Mouse (Mus musculus) kidney, postnatal 0 days (tissue): ENCODE measurements around the gene Ncam1. TPM values are rescaled to one million over a fixed set of nuclear protein-coding genes. Genes with fewer than 3 reads are reported as not detected.

Experiments used
- ATAC-seq: fragments of 200-750 bp; cut with Nextera tagmentation; replicated peaks from 2 replicates; pipeline ENCODE4 v1.8.0; 2017; ENCODE audit warnings: low read depth, moderate number of reproducible peaks, moderate TSS enrichment, moderate library complexity; ENCODE audit not compliant: low FRiP score
- DNase-seq: peaks from one replicate; pipeline ENCODE4 v3.0.0-alpha.2; 2016; ENCODE audit warnings: low spot score
- H3K27ac ChIP-seq: fragments of 300-500 bp; sonication (generic); 2 replicates; pipeline ENCODE4 v1.5.1; 2014; ENCODE audit warnings: mild to moderate bottlenecking
- H3K27me3 ChIP-seq: fragments of 300-500 bp; sonication (generic); 2 replicates; pipeline ENCODE4 v1.6.1; 2014; ENCODE audit warnings: low read length, mixed read lengths; ENCODE audit not compliant: insufficient read depth
- H3K36me3 ChIP-seq: fragments of 300-500 bp; sonication (generic); 2 replicates; pipeline ENCODE4 v1.6.1; 2014; ENCODE audit warnings: low read length, mixed read lengths; ENCODE audit not compliant: insufficient read depth
- H3K4me1 ChIP-seq: fragments of 300-500 bp; sonication (generic); replicated peaks from 2 replicates; pipeline ENCODE4 v1.6.1; 2014; ENCODE audit warnings: antibody characterized with exemption, low read length, mixed read lengths; ENCODE audit not compliant: insufficient read depth
- H3K4me2 ChIP-seq: fragments of 300-500 bp; sonication (generic); 2 replicates; pipeline ENCODE4 v1.6.1; 2014; ENCODE audit warnings: mild to moderate bottlenecking, low read length, moderate library complexity, mixed read lengths
- H3K4me3 ChIP-seq: fragments of 300-500 bp; sonication (generic); replicated peaks from 2 replicates; pipeline ENCODE4 v1.5.1; 2014; ENCODE audit warnings: low read depth, low read length
- H3K9ac ChIP-seq: fragments of 300-500 bp; sonication (generic); 2 replicates; pipeline ENCODE4 v1.6.1; 2014; ENCODE audit warnings: low read depth, low read length
- H3K9me3 ChIP-seq: fragments of 300-500 bp; sonication (generic); replicated peaks from 2 replicates; pipeline ENCODE4 v1.6.1; 2016; ENCODE audit warnings: low read length, inconsistent platforms, mixed read lengths
- CTCF ChIP-seq: IDR thresholded peaks from 2 replicates; pipeline ENCODE4 v1.5.1; 2016; ENCODE audit warnings: antibody characterized with exemption, low read depth, mild to moderate bottlenecking, moderate library complexity
- WGBS: fragments of 180-500 bp; shearing (Covaris S2); extraction: QIAGEN DNeasy Blood & Tissue Kit; methylation state at CpG from one replicate; pipeline ENCODE4 v1.1.7; 2014; 5-methylcytosine and 5-hydroxymethylcytosine counted together
- polyA plus RNA-seq: library from polyadenylated mRNA; unstranded; fragments of >200 nt; fragmentation: Nextera tagmentation; extraction: Ambion mirVana; gene quantifications from 2 replicates; pipeline ENCODE4 v1.2.1, GENCODE M21; 2015

Ncam1 gene
- polyA plus RNA-seq, 1 experiment from 2014 or later, result 81.2 TPM

- H3K4me3 ChIP-seq, result no peak overlapping the region
- no peaks in the 10 kb centered on the region for H3K27me3 ChIP-seq
- WGBS, result 62% methylated on average over 8 of the region's 8 CpGs
- H3K9ac ChIP-seq, result no peak overlapping the region
- TF ChIP-seq CTCF, result no peak
- H3K9me3 ChIP-seq, result no peaks in the 10 kb centered on the region
- H3K4me1 ChIP-seq, result no peaks in the 10 kb centered on the region
- DNase-seq, result no peak
- ATAC-seq, result no peak
- no peak overlapping the region for H3K27ac ChIP-seq
- no peak overlapping the region for H3K4me2 ChIP-seq
- no peaks in the 10 kb centered on the region for H3K36me3 ChIP-seq
These were observed 70.5 kb downstream of the Ncam1 start for GRCm38 (mm10) chr9:49728211-49728610.

- no peak for ATAC-seq
- TF ChIP-seq CTCF, result no peak
- H3K36me3 ChIP-seq, result no peaks in the 10 kb centered on the region
These were observed 76.0 kb downstream of the Ncam1 start for GRCm38 (mm10) chr9:49722765-49723164.

GRCm38 (mm10) chr9:49715121-49715520 lies 83.6 kb downstream of the Ncam1 start:
- Histone ChIP-seq H3K9ac (no peak overlapping the region), H3K27me3 (no peaks in the 10 kb centered on the region), H3K4me2 (no peak overlapping the region), H3K4me3 (no peak overlapping the region), H3K36me3 (no peaks in the 10 kb centered on the region), H3K4me1 (0 out of 2 replicates have a peak, but pooled peaks cover 3% of the 10 kb centered on the region), H3K9me3 (no peaks in the 10 kb centered on the region), H3K27ac (no peak overlapping the region)
- ATAC-seq (no peak), DNase-seq (no peak)
- TF ChIP-seq CTCF, result peak; percentile 60

More at GRCm38 (mm10) chr9:49722765-49723164, 76.0 kb downstream of the Ncam1 start:
- no peak for DNase-seq
- Histone ChIP-seq H3K9me3 (no peaks in the 10 kb centered on the region), H3K9ac (no peak overlapping the region), H3K4me3 (no peak overlapping the region), H3K4me1 (no peaks in the 10 kb centered on the region), H3K27ac (no peak overlapping the region), H3K27me3 (no peaks in the 10 kb centered on the region), H3K4me2 (no peak overlapping the region)
- 80% methylated on average over 5 of the region's 5 CpGs for WGBS

- no peak for TF ChIP-seq CTCF
- H3K4me1 ChIP-seq, result 0 out of 2 replicates have a peak, but pooled peaks cover 3% of the 10 kb centered on the region
- H3K27ac ChIP-seq, result no peak overlapping the region
- H3K9ac ChIP-seq, result no peak overlapping the region
- no peak overlapping the region for H3K4me3 ChIP-seq
- 84% methylated on average over 3 of the region's 3 CpGs for WGBS
- DNase-seq (no peak), ATAC-seq (no peak)
- no peaks in the 10 kb centered on the region for H3K27me3 ChIP-seq
- no peaks in the 10 kb centered on the region for H3K36me3 ChIP-seq
- no peak overlapping the region for H3K4me2 ChIP-seq
- H3K9me3 ChIP-seq, result no peaks in the 10 kb centered on the region
These were observed 84.6 kb downstream of the Ncam1 start for GRCm38 (mm10) chr9:49714091-49714490.

GRCm38 (mm10) chr9:49707646-49708045 lies 91.1 kb downstream of the Ncam1 start:
- H3K36me3 ChIP-seq, result no peaks in the 10 kb centered on the region
- H3K9ac ChIP-seq, result no peak overlapping the region
- no peak for ATAC-seq
- H3K4me2 ChIP-seq, result no peak overlapping the region
- H3K4me1 ChIP-seq, result 0 out of 2 replicates have a peak, but pooled peaks cover under 1% of the 10 kb centered on the region
- no peaks in the 10 kb centered on the region for H3K27me3 ChIP-seq
- no peak overlapping the region for H3K4me3 ChIP-seq
- no peak for TF ChIP-seq CTCF
- no peak for DNase-seq
- H3K9me3 ChIP-seq, result no peaks in the 10 kb centered on the region
- no peak overlapping the region for H3K27ac ChIP-seq

- no peaks in the 10 kb centered on the region for H3K4me1 ChIP-seq
- 63% methylated on average over 9 of the region's 9 CpGs for WGBS
- ATAC-seq (peak; percentile 66), DNase-seq (peak; percentile 23)
- no peaks in the 10 kb centered on the region for H3K36me3 ChIP-seq
- no peak overlapping the region for H3K4me2 ChIP-seq
- H3K9ac ChIP-seq, result no peak overlapping the region
- H3K9me3 ChIP-seq, result no peaks in the 10 kb centered on the region
- H3K4me3 ChIP-seq, result no peak overlapping the region
- no peaks in the 10 kb centered on the region for H3K27me3 ChIP-seq
- 0 out of 2 replicates have a peak overlapping the region, but pooled peaks have one; percentile 51 for H3K27ac ChIP-seq
- no peak for TF ChIP-seq CTCF
These were observed 94.3 kb downstream of the Ncam1 start for GRCm38 (mm10) chr9:49704196-49704967.
